ENCODE assay signal across 18 mouse cellular contexts in genomic region chr6:51085547-51085946, GRCm38 (mm10).
DNase-seq lines count a peak whose midpoint lies in the region; ATAC-seq and TF ChIP-seq lines count a peak whose summit lies in the region.
"Had no signal": no experiment of that assay in that cellular context is flagged by ENCODE, and none has a peak within 500 bp of the region (broad histone marks: within the 10 kb centered on the region; RNA-seq: fewer than 3 reads in every experiment).

No protein-coding gene starts in this region.

- no peak overlapping the region for H3K4me3 ChIP-seq in forebrain, embryonic 10.5 days
- no peak overlapping the region for H3K4me3 ChIP-seq in forebrain, embryonic 13.5 days
- H3K4me3 ChIP-seq in kidney, adult 2 months (ENCODE audit: insufficient read depth, low read depth, low read length), result no peak overlapping the region
- no peak overlapping the region for H3K4me3 ChIP-seq in midbrain, embryonic 10.5 days
- no peak overlapping the region for H3K4me3 ChIP-seq in midbrain, embryonic 13.5 days (replicated peaks)
- H3K4me3 ChIP-seq in limb, embryonic 15.5 days, result no peak overlapping the region
- H3K4me3 ChIP-seq: limb, embryonic 13.5 days; myocyte; neural tube, embryonic 15.5 days had no signal

- H3K4me1 ChIP-seq in forebrain, embryonic 10.5 days, result peaks cover 28% of the 10 kb centered on the region
- peaks cover 5% of the 10 kb centered on the region for H3K4me1 ChIP-seq in forebrain, embryonic 13.5 days
- no peaks in the 10 kb centered on the region for H3K4me1 ChIP-seq in kidney, adult 2 months (ENCODE audit: control insufficient read depth, insufficient read depth, low read length)
- peaks cover 19% of the 10 kb centered on the region for H3K4me1 ChIP-seq in midbrain, embryonic 10.5 days
- peaks cover 5% of the 10 kb centered on the region for H3K4me1 ChIP-seq in midbrain, embryonic 13.5 days (replicated peaks)
- H3K4me1 ChIP-seq in limb, embryonic 15.5 days, result peaks cover 12% of the 10 kb centered on the region; the same call in 1 of the 2 replicates

- DNase-seq in forebrain, embryonic 10.5 days (ENCODE audit: extremely low spot score, low spot score), result no peak
- DNase-seq in kidney, adult 2 months, result peak; percentile 7
- DNase-seq in kidney, adult 11 months, result no peak
- no peak for DNase-seq in midbrain, embryonic 10.5 days (ENCODE audit: low spot score)
- DNase-seq in urinary bladder, postnatal 14 days (ENCODE audit: low spot score), result no peak
- DNase-seq: adrenal gland, adult 8-10 months; cerebellum, adult 18-20 months; heart, adult 18-20 months; kidney, adult 8-10 months had no signal

- WGBS in forebrain, embryonic 10.5 days, result 64% methylated on average over 2 of the region's 2 CpGs
- WGBS in forebrain, embryonic 13.5 days, result 55% methylated on average over 2 of the region's 2 CpGs
- 60% methylated on average over 2 of the region's 2 CpGs for WGBS in kidney, adult 2 months
- WGBS in midbrain, embryonic 10.5 days, result 54% methylated on average over 2 of the region's 2 CpGs
- 59% methylated on average over 2 of the region's 2 CpGs for WGBS in midbrain, embryonic 13.5 days
- WGBS in limb, embryonic 15.5 days, result 63% methylated on average over 2 of the region's 2 CpGs

- no peak overlapping the region for H3K9ac ChIP-seq in forebrain, embryonic 13.5 days
- H3K9ac ChIP-seq in midbrain, embryonic 13.5 days (replicated peaks), result no peak overlapping the region
- H3K9ac ChIP-seq in limb, embryonic 15.5 days, result no peak overlapping the region
- H3K9ac ChIP-seq: hindbrain, embryonic 14.5 days; limb, embryonic 13.5 days; neural tube, embryonic 15.5 days had no signal

- no peak for TF ChIP-seq CTCF in kidney, adult 2 months (conservative IDR thresholded peaks at IDR 0.05; ENCODE audit: insufficient read depth, insufficient read length, low read depth, low read length)

- peak overlapping the region; percentile 12; the same call in 1 of the 2 replicates for H3K27ac ChIP-seq in forebrain, embryonic 10.5 days
- H3K27ac ChIP-seq in forebrain, embryonic 13.5 days, result no peak overlapping the region
- no peak overlapping the region for H3K27ac ChIP-seq in kidney, adult 2 months (ENCODE audit: insufficient read depth, low read depth, low read length)
- H3K27ac ChIP-seq in midbrain, embryonic 10.5 days (replicated peaks), result peak overlapping the region; percentile 61
- no peak overlapping the region for H3K27ac ChIP-seq in midbrain, embryonic 13.5 days
- peak overlapping the region; percentile 22; the same call in 1 of the 2 replicates for H3K27ac ChIP-seq in limb, embryonic 15.5 days
- H3K27ac ChIP-seq: hindbrain, embryonic 14.5 days; limb, embryonic 13.5 days; neural tube, embryonic 15.5 days had no signal

- H3K27me3 ChIP-seq in forebrain, embryonic 10.5 days (ENCODE audit: poor library complexity, severe bottlenecking), result peaks cover 17% of the 10 kb centered on the region
- H3K27me3 ChIP-seq in forebrain, embryonic 13.5 days, result no peaks in the 10 kb centered on the region
- no peaks in the 10 kb centered on the region for H3K27me3 ChIP-seq in kidney, adult 2 months (replicated peaks; ENCODE audit: control insufficient read depth, insufficient read depth, low read length)
- peaks cover 13% of the 10 kb centered on the region for H3K27me3 ChIP-seq in midbrain, embryonic 10.5 days (ENCODE audit: low read depth, poor library complexity, severe bottlenecking)
- H3K27me3 ChIP-seq in midbrain, embryonic 13.5 days, result no peaks in the 10 kb centered on the region
- H3K27me3 ChIP-seq in limb, embryonic 15.5 days, result no peaks in the 10 kb centered on the region
- H3K27me3 ChIP-seq: neural tube, embryonic 15.5 days had no signal

- H3K4me2 ChIP-seq in forebrain, embryonic 13.5 days, result no peak overlapping the region
- no peak overlapping the region for H3K4me2 ChIP-seq in midbrain, embryonic 13.5 days (replicated peaks)
- H3K4me2 ChIP-seq in limb, embryonic 15.5 days, result no peak overlapping the region
- H3K4me2 ChIP-seq: hindbrain, embryonic 14.5 days; limb, embryonic 13.5 days; midbrain, embryonic 11.5 days; neural tube, embryonic 15.5 days had no signal

- no peaks in the 10 kb centered on the region for H3K36me3 ChIP-seq in forebrain, embryonic 10.5 days (replicated peaks)
- H3K36me3 ChIP-seq in forebrain, embryonic 13.5 days (ENCODE audit: poor library complexity, severe bottlenecking), result no peaks in the 10 kb centered on the region
- no peaks in the 10 kb centered on the region for H3K36me3 ChIP-seq in kidney, adult 2 months (ENCODE audit: control insufficient read depth, insufficient read depth, low read length)
- H3K36me3 ChIP-seq in midbrain, embryonic 10.5 days, result no peaks in the 10 kb centered on the region
- no peaks in the 10 kb centered on the region for H3K36me3 ChIP-seq in midbrain, embryonic 13.5 days
- no peaks in the 10 kb centered on the region for H3K36me3 ChIP-seq in limb, embryonic 15.5 days
- H3K36me3 ChIP-seq: limb, embryonic 13.5 days; neural tube, embryonic 15.5 days had no signal

- H3K9me3 ChIP-seq in forebrain, embryonic 10.5 days, result no peaks in the 10 kb centered on the region
- H3K9me3 ChIP-seq in forebrain, embryonic 13.5 days (replicated peaks), result no peaks in the 10 kb centered on the region
- H3K9me3 ChIP-seq in midbrain, embryonic 10.5 days (replicated peaks), result no peaks in the 10 kb centered on the region
- H3K9me3 ChIP-seq in midbrain, embryonic 13.5 days, result no peaks in the 10 kb centered on the region
- no peaks in the 10 kb centered on the region for H3K9me3 ChIP-seq in limb, embryonic 15.5 days
- H3K9me3 ChIP-seq: limb, embryonic 13.5 days; neural tube, embryonic 15.5 days had no signal

- no peak for ATAC-seq in forebrain, embryonic 13.5 days
- ATAC-seq in midbrain, embryonic 13.5 days, result no peak
- ATAC-seq in limb, embryonic 15.5 days (ENCODE audit: insufficient number of reproducible peaks, low FRiP score, low TSS enrichment, low read depth), result no peak
- ATAC-seq: forebrain, embryonic 16.5 days had no signal

- TF ChIP-seq POLR2A in kidney, adult 2 months (IDR thresholded peaks at IDR 0.05; ENCODE audit: low read depth, low read length), result no peak

Comparison
In these comparisons a context has a peak if more than half of its experiments do, and no peak if none do; other contexts are left out.
1. H3K27ac ChIP-seq: peak in forebrain, embryonic 10.5 days (single experiment), midbrain, embryonic 10.5 days (single experiment) and limb, embryonic 15.5 days (single experiment); none in forebrain, embryonic 13.5 days (single experiment), kidney, adult 2 months (single experiment) and midbrain, embryonic 13.5 days (single experiment).